Mouse (Mus musculus) kidney, adult 11 months (tissue): ENCODE data around the gene Phf5a.
A peak's percentile ranks its signal among the peaks of the same experiment; 100 is the strongest.

Experiments used
- DNase-seq: peaks from one replicate; pipeline ENCODE4 v3.0.0; 2022

The Phf5a gene

GRCm38 (mm10) chr15:81882348-81882747 is 10.6 kb upstream of the Phf5a start:
- DNase-seq: peak; percentile 52

GRCm38 (mm10) chr15:81879531-81880401 is 8.1 kb upstream of the Phf5a start:
- no peak for DNase-seq

- peak; percentile 99 for DNase-seq
Observed at GRCm38 (mm10) chr15:81872262-81873136, 788 bp upstream of the Phf5a start, which contains the start of gene Aco2. TSS of gene Aco2 (plus strand) at chr15:81872309.

- DNase-seq: no peak
Observed at GRCm38 (mm10) chr15:81869985-81870384, 1.7 kb downstream of the Phf5a start.

GRCm38 (mm10) chr15:81864238-81864637 is 7.5 kb downstream of the Phf5a start:
- no peak for DNase-seq

- DNase-seq: no peak
Observed at GRCm38 (mm10) chr15:81860471-81861135, 11.1 kb downstream of the Phf5a start.

GRCm38 (mm10) chr15:81859330-81860255 is 12.1 kb downstream of the Phf5a start:
- DNase-seq: peak; percentile 95

GRCm38 (mm10) chr15:81858517-81859329 is 13.0 kb downstream of the Phf5a start, which contains the start of gene Tob2:
TSS of gene Tob2 (minus strand) at chr15:81858796.
- DNase-seq: peak; percentile 76

- DNase-seq: peak; percentile 92
Observed at GRCm38 (mm10) chr15:81858138-81858516, 13.6 kb downstream of the Phf5a start.

- DNase-seq: no peak
Observed at GRCm38 (mm10) chr15:81857724-81858116, 14.0 kb downstream of the Phf5a start.

- no peak for DNase-seq
Observed at GRCm38 (mm10) chr15:81856938-81857723, 14.6 kb downstream of the Phf5a start.

- peak; percentile 92 for DNase-seq
Observed at GRCm38 (mm10) chr15:81856030-81856790, 15.5 kb downstream of the Phf5a start.

- peak; percentile 59 for DNase-seq
Observed at GRCm38 (mm10) chr15:81853081-81853480, 18.6 kb downstream of the Phf5a start.

- DNase-seq: no peak
Observed at GRCm38 (mm10) chr15:81852411-81853000, 19.2 kb downstream of the Phf5a start.

GRCm38 (mm10) chr15:81851375-81851774 is 20.3 kb downstream of the Phf5a start:
- DNase-seq: no peak

- DNase-seq: no peak
Observed at GRCm38 (mm10) chr15:81850718-81851117, 21.0 kb downstream of the Phf5a start.

- DNase-seq: no peak
Observed at GRCm38 (mm10) chr15:81849104-81849503, 22.6 kb downstream of the Phf5a start.

GRCm38 (mm10) chr15:81848301-81848700 is 23.4 kb downstream of the Phf5a start:
- peak; percentile 62 for DNase-seq

GRCm38 (mm10) chr15:81847861-81848260 is 23.9 kb downstream of the Phf5a start:
- DNase-seq: no peak
